Mouse (Mus musculus) mouse embryonic stem cell (cell line): ENCODE measurements at regions not wholly inside any gene's neighbourhood (a gene's known extent, or its start where the extent isn't known, plus 50 kb on each side); places are given as distances from the start of the nearest gene placed in this dataset.
"Not testable (repeated sequence)": the region's sequence is repeated elsewhere in the genome, so short reads cannot be mapped to it uniquely, and the experiment has no call there.

Experiments used
- in situ Hi-C, 2 experiments: fragments of 300-500 bp; cut with MboI; formaldehyde crosslinking; loops; 1 replicate in 1 of 2; 3 replicates in 1 of 2; pipeline ENCODE4 v1.14.3; 2019 to 2020; ENCODE audit warnings: low sequenced_read_pairs in 2 of 2, low pct_unique_long_range_greater_than_20kb in 1 of 2, mixed read lengths in 1 of 2; ENCODE audit not compliant: unreplicated experiment in 1 of 2

GRCm38 (mm10) chr10:22460386-22460785 lies 100.0 kb downstream of the Raet1d start:
- in situ Hi-C loops = not testable (repeated sequence)

GRCm38 (mm10) chr10:22460818-22461479 lies 100.6 kb downstream of the Raet1d start:
- in situ Hi-C loops = not testable (repeated sequence)

- in situ Hi-C loops = not testable (repeated sequence)
These were observed 101.2 kb downstream of the Raet1d start for GRCm38 (mm10) chr10:22461480-22462050.

GRCm38 (mm10) chr10:22471722-22472330 lies 111.5 kb downstream of the Raet1d start:
- in situ Hi-C loops = not testable (repeated sequence)

- in situ Hi-C loops = loop anchor here in 1 of 2 experiments (25.0 kb wide), 1 partner anchor 443 kb away; no protein-coding TSS in a partner anchor
These were observed 119.5 kb downstream of the Raet1d start for GRCm38 (mm10) chr10:22479860-22480259.

GRCm38 (mm10) chr10:22487071-22487470 lies 126.7 kb downstream of the Raet1d start:
- in situ Hi-C loops = loop anchor here in 1 of 2 experiments (25.0 kb wide), 1 partner anchor 450 kb away; no protein-coding TSS in a partner anchor

- in situ Hi-C loops = loop anchor here (10.0 to 25.0 kb wide), 2 partner anchors 73 to 455 kb away; no protein-coding TSS in a partner anchor
These were observed 131.5 kb downstream of the Raet1d start for GRCm38 (mm10) chr10:22491806-22492347.

GRCm38 (mm10) chr10:22495975-22496496 lies 135.7 kb downstream of the Raet1d start:
- in situ Hi-C loops = loop anchor here (10.0 to 25.0 kb wide), 2 partner anchors 69 to 459 kb away; no protein-coding TSS in a partner anchor
